Mouse (Mus musculus) neutrophil, adult 5-6 weeks (primary cell): Measurements from ENCODE around the gene Prap1. TPM values are rescaled to one million over a fixed set of nuclear protein-coding genes. Genes with fewer than 3 reads are reported as not detected.
A peak's percentile ranks its signal among the peaks of the same experiment; 100 is the strongest.

Experiments
- ATAC-seq: fragments of 151-379, 151-347 bp; 2 replicates; pipeline ENCODE4 v1.8.0; 2017; ENCODE audit warnings: mild to moderate bottlenecking, moderate TSS enrichment; ENCODE audit not compliant: insufficient number of reproducible peaks, poor library complexity, low FRiP score, severe bottlenecking; ENCODE audit errors: extremely low read depth
- total RNA-seq: library from RNA; stranded (forward); fragments of 200-1000 nt; gene quantifications from 2 replicates; pipeline ENCODE4 v1.2.3, GENCODE M21; 2017

Gene Prap1
- total RNA-seq, 1 experiment from 2014 or later, result not detected

DNA sequence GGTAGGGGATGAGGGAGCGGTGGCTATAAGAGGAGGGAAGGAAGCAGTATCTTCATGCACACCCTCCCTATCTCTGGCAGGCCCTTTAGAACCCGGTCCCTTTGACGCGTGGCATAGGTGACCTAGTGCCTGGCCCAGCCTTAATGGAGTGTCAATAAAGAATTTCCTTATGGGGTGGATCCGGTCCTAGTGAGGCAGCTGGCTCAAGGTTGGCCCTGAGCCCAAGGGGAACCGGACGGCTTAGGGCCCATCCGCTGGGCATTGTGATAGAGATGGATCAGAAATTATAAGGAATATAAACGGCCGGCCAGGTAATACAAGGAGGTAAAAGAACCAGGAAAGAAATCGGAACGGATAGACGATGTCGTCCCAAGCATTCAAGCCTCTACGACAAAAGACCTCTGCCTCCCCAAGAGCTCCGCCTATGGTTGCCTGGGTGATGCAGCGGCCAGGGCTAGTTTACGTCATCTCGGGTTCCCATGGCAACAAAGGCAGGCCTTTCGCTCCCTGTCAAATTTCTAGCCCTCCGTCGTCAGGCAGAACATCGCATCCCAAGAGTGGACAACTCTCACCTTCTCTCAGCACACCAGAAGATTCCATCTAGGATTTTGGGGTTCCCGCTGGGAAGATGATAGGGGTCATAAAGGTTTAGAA, 12.6 kb upstream of the Prap1 start:
- ATAC-seq, result no peak

DNA sequence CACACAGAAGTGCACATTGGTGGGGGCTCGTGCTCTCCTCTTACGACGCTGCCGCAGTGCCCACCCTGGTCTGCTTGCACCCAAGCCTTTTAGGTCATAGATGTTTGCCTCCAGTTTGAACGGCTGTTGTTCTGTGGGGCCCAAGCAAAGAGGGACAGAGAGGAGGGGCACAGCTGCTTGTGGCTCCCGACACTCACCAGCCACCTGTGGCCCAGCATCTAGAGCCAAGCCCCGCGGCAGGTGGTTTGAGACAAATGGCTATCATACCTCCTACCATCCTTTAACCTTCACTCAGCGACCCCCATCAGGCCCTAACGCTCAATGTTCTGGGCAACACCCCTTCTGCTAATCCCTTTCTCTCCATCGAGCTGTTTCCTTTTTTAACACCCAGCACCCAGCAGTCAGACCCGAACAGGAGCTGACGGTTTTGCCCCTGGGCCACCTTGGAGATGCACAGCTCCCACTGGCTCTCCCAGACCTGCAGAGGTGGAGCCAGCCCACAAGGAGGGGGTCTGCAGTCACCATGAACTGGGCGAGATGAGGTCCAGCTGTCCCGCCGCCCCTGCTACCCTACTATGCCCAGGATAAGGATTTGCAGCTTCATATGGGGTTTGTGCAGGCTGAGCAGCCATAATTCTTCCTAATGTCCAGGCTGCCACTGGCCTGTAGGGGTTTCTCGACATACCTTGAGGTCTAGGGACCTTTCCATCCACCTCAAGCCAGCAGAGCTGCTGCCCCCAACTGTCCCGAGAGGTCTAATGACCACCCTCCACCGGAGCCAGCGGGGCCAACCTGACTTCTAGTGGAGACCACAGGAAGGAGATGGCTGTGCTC, 11.6 kb upstream of the Prap1 start:
- ATAC-seq, result no peak

DNA sequence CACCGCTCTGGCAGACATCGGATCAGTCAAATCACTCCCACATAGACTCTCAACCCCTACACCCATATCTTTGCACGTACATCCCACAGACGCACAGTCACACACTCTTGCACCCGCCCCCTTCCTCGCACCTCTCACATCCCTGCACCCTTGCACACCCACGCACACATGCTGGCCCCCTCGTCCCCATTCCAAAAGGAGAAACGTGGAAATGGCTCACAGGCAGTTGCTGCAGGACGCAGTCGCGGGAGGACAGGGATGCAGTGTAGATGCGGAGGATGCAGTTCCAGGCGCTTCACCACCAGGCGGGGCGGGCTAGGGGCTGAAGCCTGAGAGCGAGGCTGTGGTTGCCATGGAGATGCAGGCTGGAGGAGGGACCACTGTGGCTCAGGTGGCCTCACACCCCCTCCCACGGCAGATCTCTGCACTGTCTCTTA, 10.9 kb upstream of the Prap1 start, which contains the start of gene Caly:
Gene Caly, minus strand, starts transcription at position 307 of the 437 bp plus-strand sequence.
- ATAC-seq, result no peak

DNA sequence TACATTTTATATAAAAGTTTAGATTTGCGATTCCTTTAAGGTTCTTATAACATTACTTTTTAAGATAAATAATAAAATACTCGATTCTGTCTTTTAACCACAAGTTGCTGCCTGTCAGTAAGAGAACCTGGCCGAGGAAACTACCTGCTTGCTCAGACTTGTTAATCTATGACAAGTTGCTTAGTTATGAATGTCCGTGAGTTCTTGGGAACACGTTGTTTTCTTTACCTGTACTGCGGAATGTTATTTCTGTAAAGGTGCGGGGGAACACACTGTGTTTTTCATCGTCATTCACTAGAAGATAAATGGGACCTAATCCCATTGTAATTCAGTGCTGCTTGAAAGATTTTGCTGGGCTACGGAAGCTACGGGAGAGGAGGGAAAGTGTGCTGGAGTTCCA, 2.6 kb upstream of the Prap1 start:
- no peak for ATAC-seq

DNA sequence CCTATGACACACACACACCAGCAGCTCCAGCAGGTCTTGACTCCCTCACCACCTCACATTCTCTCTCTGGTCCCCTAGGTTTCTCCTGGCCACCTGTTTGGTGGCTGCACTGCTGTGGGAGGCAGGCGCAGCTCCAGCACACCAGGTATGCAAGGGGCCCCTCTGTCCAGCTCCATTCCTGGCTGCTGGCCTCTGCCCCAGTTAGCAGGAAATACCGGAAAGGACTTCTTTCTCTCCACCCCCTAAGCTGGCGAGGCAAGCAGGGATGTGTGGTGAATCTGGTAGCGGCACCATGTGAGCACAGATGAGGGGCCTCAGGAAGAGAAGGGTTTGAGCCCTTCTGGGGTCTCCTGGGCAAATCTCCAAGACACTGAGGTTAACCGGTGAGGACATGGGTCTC, 1.8 kb downstream of the Prap1 start:
- ATAC-seq, result no peak

DNA sequence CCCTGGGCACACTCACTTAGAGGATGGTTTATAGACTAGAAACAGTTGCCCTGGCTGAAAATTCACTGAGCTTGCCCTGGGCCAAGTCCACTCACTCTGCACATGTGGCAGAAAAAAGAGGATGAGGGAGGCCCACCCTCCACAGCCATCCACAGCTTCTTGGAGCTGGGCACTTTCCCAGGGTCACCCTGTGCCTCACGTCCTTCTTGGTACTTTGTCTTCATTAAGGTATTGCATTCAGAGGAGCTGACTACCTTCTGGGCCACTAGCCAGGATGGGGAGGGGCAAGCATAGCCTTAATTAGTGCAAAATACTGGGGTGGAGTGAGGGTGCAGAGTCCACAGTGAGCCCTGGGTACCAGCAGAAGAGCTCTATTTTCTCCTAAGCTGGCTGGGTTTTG, 2.4 kb downstream of the Prap1 start:
- ATAC-seq, result no peak

DNA sequence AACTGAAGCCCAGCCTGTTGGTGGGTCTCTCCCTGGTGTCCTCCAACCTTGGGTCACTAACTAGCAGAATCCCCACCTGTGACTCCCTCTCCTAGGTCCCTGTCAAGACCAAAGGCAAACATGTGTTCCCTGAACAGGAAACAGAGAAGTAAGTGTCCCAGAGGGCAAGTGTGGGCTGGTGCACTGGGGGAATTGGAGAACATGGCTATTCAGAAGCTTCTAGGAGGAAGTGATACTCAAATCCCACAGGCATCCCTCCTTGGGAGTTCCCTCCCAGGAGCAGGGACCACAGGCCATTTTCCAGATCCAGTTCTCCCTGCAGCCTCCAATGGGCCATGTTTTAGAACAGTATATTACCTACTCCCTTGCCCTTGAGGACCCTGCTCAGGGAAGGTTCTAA, 2.9 kb downstream of the Prap1 start:
- ATAC-seq, result no peak

DNA sequence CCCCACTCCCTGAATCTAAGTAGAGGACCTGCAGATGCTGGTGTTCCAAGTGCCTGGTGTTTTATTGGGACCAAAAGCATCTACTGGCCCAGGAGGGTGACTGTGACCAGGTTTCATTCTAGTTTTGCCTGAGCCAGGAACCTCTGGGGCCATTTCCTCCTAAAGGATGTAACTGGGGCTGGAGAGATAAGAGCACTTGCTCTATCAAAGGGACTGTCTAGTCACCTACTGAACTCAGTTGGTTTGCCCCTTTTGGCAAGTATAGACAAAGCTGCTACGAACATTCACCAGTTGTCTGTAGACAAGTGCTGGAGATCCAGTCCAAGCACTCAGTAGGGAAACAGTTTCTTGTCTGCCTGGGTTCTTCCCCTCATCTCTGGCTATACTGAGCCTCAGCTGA, 5.3 kb downstream of the Prap1 start:
- ATAC-seq, result no peak

DNA sequence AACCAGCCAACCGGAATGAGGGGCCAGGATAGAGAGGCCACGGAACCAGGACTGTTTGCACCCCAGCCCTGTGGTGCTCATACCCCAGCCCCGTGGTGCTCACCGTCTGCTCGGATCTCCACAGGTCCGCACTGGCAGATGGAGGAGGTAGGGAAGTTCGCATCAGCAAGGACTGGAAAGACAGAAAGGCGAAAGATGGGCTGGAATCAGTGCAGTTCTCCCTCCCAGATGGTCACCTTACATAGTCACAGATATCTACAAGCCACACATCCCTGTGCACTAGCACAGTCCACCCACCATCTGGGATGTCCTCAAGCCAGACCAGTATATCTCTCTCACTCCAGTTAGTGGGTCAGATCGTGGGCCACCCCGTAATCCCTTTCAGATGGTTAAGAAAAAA, 8.3 kb downstream of the Prap1 start:
- ATAC-seq, result no peak

DNA sequence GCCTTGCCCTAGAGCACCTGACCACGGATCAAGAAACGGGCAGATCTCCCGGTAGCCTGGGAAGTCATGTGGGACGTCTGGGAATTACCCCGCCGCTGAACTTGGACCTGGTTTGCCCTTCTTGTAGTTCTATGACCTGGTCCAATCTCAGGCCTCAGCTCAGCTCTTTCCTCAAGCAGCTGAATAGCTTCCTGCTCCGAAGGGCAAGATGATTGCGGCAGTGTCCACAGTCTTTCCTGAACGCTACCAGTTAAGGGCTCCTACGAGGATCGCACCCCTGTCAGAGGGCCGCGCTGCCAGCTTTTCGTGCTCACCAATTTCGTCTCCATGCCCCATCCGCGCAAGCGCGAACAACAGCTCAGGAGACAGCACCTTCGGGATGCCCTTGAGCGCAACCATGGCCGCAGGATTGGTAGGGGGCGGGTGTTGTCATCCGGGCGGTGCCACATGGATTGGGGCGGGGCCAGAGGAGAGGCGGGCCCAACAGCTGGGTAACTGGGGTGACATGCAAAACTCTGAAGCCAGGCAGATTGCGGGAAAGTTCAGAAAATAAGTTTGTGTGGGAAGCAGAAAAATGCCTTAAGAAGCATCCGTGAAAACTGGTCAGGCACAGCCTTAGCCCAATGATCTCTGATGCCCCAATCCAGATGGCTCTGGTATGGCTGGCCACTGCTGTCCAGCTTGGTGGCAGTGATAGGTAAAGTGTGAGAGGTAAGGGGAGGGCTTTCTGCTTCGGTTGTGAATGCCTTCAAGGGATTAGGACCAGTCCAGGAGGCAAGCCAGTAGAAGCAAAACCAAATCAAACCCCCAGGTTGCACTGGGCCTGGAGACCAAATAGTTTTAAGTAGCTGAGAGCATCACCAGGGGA, 9.0 kb downstream of the Prap1 start, which contains the start of gene Fuom:
Gene Fuom, minus strand, starts transcription at position 449 of the 868 bp plus-strand sequence.
- peak; percentile 52 for ATAC-seq

DNA sequence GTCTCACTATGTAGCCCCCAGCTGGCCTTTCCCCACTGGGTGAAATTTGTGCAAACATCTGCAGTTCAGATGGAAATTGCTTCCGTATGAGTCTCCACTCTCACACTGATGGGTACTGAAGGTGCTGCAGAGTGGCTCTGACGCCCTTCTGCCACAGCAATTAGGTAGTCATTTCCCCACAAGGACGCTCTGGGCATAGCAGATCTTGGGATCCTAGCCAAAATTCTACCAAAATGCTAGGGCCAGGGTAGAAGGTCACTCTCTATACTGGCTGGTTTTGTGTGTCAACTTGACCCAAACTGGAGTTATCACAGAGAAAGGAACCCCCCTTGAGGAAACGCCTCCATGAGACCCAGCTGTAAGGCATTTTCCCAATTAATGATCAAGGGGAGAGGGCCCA, 10.8 kb downstream of the Prap1 start:
- ATAC-seq, result no peak

DNA sequence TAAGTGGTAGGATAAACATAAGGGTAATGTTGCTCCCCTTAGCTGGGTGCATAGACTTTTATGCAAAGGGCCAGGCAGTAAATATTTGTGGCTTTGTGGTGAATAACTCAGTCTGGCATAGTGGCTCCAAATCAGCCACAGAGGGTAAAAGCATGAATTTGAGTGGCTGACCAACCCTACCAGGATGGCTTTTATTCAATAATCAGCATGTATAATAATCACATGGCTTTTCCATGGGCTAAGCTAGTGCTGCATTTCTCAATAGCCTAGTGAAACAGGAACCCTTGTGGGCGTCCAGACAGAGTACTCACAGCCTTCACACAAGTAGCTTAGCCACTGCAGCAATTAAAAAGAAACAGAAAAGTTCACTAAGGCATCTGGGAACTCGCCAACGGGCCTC, 18.7 kb downstream of the Prap1 start:
- ATAC-seq, result no peak

DNA sequence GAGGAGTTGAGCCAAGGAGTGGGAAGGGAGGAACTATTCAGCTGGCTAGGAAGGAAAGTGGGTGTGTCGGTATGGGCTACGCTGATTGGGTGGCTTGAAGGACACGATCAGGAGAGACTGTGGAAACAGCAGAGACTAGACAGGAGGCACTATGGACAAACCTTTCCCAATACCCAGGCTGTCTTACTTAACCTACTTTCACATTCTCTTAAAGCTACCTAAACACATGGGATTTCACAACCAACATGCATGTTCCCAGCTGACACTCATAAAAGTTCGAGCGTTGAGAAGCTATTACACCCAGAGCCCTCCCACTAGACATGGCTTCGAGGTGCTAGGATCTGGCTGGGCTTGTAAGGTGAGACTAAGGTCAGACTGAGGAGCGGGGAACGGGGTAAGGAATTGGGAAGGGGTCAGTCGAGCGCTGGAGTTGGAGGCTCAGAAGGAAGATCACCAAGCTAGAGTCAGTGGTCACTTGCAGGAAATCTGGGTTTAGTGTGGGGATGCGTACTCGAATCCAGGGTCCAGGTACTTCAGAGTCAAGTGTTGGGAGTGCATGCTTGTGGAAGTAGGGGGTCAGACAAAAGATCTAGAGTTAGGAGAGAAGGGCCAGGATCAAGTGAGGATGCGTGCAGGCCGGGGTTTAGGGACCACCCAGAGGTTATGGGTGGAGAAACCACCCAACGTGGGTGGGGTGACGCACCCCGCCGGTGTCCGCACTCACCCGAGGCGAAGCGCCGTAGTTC, 22.6 kb downstream of the Prap1 start, which contains the start of gene Paox:
Gene Paox, plus strand, starts transcription at position 217 of the 746 bp plus-strand sequence.
- ATAC-seq, result no peak

DNA sequence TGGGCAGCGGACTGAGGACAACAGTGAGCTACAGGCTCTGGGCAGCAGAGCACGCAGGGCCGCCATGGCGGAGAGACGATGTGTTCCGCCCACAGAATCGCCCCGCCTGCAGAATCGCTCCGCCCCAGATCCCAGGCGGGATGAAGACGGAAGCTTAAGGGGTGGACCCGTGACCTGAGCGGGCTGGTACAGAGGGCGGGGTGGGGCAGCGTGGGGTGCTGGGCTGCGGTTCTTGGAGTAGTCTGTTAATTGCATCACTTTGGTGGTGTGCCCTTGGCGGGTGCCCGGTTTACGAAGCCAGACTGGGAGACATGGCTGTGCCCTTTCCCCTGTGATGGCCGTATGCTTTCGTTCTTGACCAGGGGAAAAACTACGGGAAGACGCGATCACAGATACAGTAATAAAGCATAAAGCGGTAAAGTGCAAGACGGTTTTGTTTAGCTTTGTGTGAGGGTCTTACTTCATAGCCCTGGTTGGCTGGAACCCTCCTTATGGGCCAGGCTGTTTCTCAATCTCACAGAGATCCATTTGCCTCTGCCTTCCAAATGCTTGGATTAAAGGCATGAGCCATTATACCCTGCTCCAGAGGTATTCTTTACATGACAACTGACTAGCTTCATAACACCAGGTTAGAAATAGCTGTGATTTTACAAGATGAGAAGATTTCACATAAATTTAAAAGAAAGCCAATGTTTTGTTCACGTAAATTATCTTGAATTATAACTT, 23.3 kb downstream of the Prap1 start, which contains the start of gene Echs1:
Gene Echs1, minus strand, starts transcription at position 148 of the 726 bp plus-strand sequence.
- ATAC-seq, result peak; percentile 98

DNA sequence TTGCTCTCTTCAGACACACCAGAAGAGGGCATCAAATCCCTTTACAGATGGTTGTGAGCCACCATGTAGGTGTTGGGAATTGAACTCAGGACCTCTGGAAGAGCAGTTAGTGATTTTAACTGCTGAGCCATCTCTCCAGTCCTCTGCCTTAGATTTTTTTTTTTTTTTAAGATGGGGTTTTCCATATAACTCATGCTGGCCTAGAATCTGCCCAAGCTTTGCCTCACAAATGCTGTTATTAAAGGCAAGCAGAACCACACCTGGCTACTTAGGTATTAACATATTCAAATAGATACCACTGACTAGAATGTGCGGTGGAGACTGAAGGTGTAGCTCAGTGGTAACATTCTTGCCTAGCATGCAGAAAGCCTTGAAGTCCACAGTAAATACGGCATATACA, 27.3 kb downstream of the Prap1 start:
- ATAC-seq, result no peak

DNA sequence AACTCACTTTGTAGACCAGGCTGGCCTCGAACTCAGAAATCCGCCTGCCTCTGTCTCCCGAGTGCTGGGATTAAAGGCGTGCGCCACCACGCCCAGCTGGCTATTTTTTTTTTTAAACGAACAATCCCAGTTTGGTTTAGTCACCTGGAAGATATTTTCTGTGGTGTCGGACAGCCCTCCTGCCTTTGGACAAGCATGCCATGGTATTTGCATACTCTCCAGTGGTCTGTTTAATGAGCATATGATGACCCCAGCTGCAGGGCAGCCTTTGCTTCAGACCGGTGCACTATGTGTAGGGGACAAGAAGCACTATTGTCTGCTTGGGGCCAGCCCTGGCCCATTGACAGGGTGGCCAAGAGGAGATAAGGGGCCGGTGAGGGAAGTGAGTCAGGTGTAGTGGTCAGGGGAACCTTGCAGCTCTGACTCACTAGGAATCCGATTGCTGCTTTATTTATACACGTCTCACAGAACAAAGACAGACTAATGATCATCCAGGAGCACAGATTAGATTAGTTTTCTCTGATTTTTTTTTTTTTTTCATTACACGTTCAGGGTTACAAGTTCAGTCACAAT, 28.2 kb downstream of the Prap1 start:
- no peak for ATAC-seq

DNA sequence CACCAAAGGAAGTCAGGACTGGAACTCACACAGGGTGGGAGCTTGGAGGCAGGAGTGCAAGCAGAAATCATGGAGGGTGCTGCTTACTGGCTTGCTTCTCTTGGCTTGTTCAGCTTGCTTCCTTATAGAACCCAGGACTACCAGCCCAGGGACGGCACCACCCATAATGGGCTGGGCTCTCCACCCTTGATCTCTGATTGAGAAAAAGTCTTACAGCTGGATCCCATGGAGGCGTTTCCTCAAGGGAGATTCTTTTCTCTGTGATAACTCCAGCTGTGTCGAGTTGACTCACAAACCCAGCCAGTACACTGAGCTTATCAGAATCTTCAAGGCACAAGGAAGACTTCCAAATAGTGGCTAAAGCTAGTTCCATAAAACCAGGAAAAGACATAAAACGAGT, 29.6 kb downstream of the Prap1 start:
- no peak for ATAC-seq

DNA sequence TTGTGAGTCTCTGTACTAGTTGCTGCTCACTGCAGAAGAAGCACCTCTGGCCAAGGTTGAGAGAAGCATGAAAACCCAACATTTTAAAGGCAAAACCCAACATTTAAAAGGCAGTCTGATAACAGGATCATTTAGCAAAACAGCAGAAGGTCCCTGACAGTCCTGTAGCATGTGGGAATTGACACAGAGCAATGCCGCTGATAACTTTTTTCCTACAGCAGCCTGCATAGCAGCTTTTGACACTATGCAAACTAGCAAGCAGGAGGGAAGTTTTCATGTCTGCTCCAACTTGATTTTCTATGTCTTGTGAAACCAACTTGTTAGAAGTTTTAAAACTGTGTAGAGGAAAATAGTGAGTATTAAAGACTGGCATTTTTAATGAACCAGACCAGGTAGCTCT, 31.2 kb downstream of the Prap1 start:
- no peak for ATAC-seq
